Mouse (Mus musculus) hindlimb bud, embryonic 11.5 days (tissue): Measurements from ENCODE around the gene Apob.

ENCODE experiments used
- DNase-seq: peaks from one replicate; pipeline ENCODE4 v3.0.0-alpha.2; 2012; ENCODE audit warnings: low read depth, low spot score; ENCODE audit errors: extremely low spot score

Apob gene

GRCm38 (mm10) chr12:8032359-8032755 lies 54.9 kb downstream of the Apob start:
- DNase-seq, result no peak

GRCm38 (mm10) chr12:8038081-8038730 lies 60.8 kb downstream of the Apob start:
- DNase-seq, result no peak

GRCm38 (mm10) chr12:8042626-8043394 lies 65.4 kb downstream of the Apob start:
- no peak for DNase-seq

- no peak for DNase-seq
These were observed 69.6 kb downstream of the Apob start for GRCm38 (mm10) chr12:8047046-8047445.

DNA sequence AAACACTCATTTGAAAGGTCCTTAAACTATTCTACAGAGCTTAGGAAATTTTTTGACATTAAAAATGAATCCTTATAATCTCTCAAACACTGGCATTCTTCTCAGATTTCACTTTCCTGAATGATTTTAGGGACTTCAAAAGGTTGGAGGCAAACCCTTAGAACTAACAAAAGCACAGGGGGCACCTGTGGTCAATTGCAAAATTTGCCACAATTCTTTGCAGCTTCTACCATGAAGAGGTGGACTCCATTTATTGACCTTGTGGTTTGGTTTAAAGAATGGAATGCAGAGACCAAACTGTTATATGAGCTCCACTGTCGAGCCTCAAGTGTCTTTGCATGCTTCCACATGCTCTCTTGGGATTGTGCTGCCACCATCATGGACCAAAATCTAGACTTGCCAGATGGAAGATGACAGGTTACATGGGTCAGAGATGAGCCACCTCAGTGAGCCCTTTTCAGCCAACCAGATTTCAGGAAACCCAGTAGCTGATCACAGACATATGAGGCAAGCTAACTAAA lies 70.4 kb downstream of the Apob start:
- DNase-seq, result no peak

DNA sequence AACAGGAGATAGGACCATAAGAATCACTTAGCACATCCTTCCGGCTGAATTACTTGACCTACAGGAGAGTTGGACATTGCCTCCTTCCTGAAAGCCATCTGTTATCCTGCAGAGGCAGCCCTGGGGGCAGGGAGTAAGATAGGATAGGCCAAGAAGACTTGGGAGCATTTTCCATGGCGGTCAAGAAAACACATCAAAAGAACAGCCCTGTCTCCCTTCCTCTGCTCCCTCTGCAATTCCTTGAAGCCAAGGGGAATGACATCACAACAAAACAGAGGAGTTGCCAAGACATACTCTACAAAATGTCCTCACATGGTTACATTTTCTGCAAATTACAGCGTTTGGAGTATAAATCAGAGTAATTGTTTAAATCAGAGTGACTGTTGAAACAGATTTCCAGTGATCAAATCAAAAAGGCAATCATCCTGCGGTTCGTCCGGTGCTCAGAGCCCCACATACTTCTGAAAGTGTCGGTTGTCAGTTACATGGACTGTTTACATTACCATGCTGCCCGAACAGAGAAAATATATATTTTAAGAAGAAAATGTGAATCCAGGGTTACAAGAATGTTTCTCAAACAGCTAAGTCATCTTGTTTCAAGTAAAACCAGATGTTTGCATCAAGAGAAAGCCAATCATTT lies 78.7 kb downstream of the Apob start:
- no peak for DNase-seq

- DNase-seq, result peak; percentile 33
These were observed 82.1 kb downstream of the Apob start for GRCm38 (mm10) chr12:8059576-8059975.

DNA sequence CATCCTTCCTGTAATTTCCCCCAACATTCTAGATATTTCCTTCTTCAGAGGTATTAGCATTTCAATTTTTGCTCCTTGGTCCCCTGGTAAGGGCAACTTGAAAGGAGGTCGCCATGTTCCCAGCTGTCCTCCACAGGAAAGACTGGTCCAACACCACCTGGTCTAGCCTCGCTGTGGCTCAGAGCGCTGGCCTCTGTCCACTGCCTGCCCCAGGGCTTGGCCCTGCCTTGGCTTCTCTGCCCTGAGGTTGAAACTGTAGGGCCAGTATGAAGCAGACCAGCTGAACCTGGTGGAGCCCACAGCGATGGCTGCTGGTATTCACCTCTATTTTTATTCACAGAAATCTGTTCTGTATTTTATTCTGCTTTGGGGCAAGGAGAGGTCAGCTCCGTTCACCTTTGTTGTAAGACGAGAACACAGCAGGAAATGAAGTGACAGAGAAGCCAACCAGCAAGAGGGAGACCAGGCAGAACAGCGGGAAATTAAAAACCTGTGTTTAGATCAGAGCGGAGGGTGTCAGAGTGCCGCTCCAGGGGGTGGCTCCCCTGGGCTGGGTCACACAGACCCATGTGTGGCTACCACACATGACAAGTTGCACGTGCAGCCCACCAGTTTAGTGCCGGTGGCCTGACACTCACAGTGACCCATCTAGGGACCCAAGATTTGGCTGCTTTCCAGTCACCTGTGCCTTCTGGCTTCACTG lies 86.1 kb downstream of the Apob start:
- DNase-seq, result peak; percentile 24
